Mouse (Mus musculus) E14TG2a.4 (cell line): ENCODE results near the gene Bend3.
A peak's percentile ranks its signal among the peaks of the same experiment; 100 is the strongest.

ENCODE experiments used
- H3K27me3 ChIP-seq: 2 replicates; pipeline ENCODE4 v1.6.1; 2014; ENCODE audit warnings: low read length, control low read depth; ENCODE audit not compliant: insufficient read depth
- H3K36me3 ChIP-seq: 2 replicates; pipeline ENCODE4 v1.6.1; 2014; ENCODE audit warnings: low read length, control low read depth; ENCODE audit not compliant: insufficient read depth
- H3K4me1 ChIP-seq: replicated peaks from 2 replicates; pipeline ENCODE4 v1.6.1; 2014; ENCODE audit warnings: low read depth, low read length, control low read depth
- H3K4me3 ChIP-seq: replicated peaks from 2 replicates; pipeline ENCODE4 v1.5.1; 2014; ENCODE audit warnings: mild to moderate bottlenecking, low read length
- H3K9me3 ChIP-seq: 2 replicates; pipeline ENCODE4 v1.6.1; 2014; ENCODE audit warnings: low read length, control low read depth
- CTCF ChIP-seq: conservative IDR thresholded peaks from 2 replicates; pipeline ENCODE4 v1.5.1; 2014; ENCODE audit warnings: low read length
- NANOG ChIP-seq: IDR thresholded peaks from 2 replicates; pipeline ENCODE4 v1.6.1; 2014; ENCODE audit warnings: borderline replicate concordance, low read length, mixed read lengths
- POU5F1 ChIP-seq: IDR thresholded peaks from 2 replicates; pipeline ENCODE4 v1.6.1; 2014; ENCODE audit warnings: low read length, borderline replicate concordance

The Bend3 gene

DNA sequence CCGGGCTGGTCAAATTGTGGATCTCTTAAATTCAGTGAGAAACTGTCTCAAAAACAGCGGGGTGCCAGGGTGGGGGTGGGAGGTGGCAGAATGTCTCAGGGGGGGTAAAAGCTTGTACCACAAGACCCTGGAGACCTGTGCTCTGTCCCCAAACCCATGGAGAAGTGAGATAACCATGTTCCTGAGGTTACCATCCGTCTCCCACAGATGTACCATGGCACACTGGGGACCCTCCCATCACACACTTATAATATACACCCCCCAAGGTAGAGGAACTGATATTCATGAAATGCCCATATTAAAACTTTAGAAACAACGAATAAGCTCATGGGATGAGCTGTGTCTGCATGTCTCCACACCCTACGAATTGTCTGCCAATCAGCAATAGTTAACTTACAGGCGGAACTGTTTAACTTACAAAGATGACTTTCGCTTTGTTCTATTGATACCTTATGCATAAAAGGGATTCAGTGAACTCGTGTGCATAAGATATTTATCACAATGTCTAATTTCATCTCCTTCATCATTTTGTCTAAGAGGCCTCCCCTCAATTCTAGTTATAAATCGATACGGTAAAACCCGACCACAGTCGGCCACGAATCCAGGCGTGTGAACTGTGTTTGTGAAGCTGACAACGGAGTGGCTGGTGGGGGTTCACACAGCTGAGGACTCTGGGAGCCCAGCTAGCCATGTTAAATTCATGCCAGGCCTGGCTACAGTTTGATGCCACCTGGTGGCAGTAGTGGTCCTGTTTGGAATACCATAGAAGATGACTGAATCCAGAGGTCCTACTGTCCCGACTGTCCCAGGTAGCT lies 26.6 kb upstream of the Bend3 start:
- peaks cover 3% of the 10 kb centered on the region; the same call in 1 of the 2 replicates for H3K9me3 ChIP-seq
- no peaks in the 10 kb centered on the region for H3K36me3 ChIP-seq

DNA sequence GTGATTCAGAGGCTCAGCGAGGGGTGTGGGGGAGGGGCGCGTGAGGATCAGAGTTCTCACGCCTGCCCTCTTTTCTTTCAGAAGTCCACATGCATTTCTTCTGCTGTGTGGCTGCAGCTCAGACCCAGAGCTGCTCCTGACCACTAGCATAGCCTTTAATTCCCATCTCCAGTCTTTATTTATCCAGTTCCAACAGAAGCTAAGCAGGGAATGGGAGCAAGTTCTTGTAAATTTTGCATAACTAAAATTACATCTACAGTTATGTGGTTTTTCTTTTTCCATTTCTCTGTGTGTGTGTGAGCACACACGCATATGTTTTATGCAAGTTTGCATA lies 26.0 kb upstream of the Bend3 start:
- Histone ChIP-seq H3K36me3 (no peaks in the 10 kb centered on the region), H3K4me1 (peaks cover 16% of the 10 kb centered on the region)
- no peak for TF ChIP-seq POU5F1
- no peak for TF ChIP-seq NANOG

More for the DNA sequence above, 26.6 kb upstream of the Bend3 start:
- H3K4me3 ChIP-seq = no peak overlapping the region
- H3K27me3 ChIP-seq = peaks cover 9% of the 10 kb centered on the region; the same call in 1 of the 2 replicates
- H3K4me1 ChIP-seq = peaks cover 16% of the 10 kb centered on the region
- TF ChIP-seq NANOG (no peak), CTCF (peak; percentile 33)

DNA sequence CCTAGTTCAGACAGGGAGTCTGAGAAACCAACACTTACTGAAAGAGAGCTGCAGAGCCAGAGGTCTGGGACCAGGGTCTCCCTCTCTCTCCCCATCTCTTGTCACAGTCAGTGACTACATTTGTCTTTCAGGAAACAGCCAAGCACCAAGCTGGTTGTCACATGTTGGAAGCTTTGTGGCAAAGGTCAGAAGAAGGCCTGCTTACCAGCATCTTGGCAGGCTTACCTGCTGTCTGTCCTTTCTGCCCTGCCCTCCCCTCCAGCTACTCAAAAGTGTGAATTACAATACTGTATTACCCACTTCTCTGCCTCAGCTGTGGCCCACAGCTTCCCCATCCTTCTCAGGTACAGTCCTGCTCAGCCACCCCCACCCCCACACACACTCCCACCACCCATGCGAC lies 24.4 kb upstream of the Bend3 start:
- Histone ChIP-seq H3K27me3 (peaks cover 9% of the 10 kb centered on the region; the same call in 1 of the 2 replicates), H3K4me1 (peaks cover 16% of the 10 kb centered on the region), H3K9me3 (peaks cover 13% of the 10 kb centered on the region), H3K36me3 (no peaks in the 10 kb centered on the region), H3K4me3 (no peak overlapping the region)
- TF ChIP-seq CTCF (no peak), POU5F1 (no peak), NANOG (no peak)

More for the DNA sequence above, 26.0 kb upstream of the Bend3 start:
- Histone ChIP-seq H3K4me3 (no peak overlapping the region), H3K9me3 (peaks cover 9% of the 10 kb centered on the region), H3K27me3 (peaks cover 9% of the 10 kb centered on the region; the same call in 1 of the 2 replicates)

DNA sequence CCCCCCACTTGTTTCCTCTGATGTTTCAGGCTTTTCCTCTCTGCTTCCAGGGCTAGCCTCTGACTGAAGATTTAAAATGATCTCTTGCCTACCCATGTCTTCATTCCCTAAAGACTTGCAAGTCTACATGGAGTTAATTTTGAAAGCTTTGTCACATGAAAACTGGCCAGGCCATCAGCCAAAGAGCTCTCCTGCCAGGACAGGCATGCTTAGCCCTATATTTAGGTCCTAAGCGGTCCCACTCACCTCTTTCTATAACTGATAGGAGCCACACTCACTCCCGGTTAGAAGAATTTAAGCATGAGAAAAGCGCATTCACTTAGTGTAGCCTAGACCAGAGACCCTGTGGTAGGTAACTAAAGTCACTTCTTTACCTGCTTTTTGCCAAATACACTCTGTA lies 24.0 kb upstream of the Bend3 start:
- TF ChIP-seq POU5F1 (no peak), CTCF (no peak), NANOG (no peak)
- Histone ChIP-seq H3K27me3 (peaks cover 8% of the 10 kb centered on the region; the same call in 1 of the 2 replicates), H3K9me3 (peaks cover 13% of the 10 kb centered on the region), H3K36me3 (no peaks in the 10 kb centered on the region), H3K4me1 (peaks cover 16% of the 10 kb centered on the region), H3K4me3 (no peak overlapping the region)

DNA sequence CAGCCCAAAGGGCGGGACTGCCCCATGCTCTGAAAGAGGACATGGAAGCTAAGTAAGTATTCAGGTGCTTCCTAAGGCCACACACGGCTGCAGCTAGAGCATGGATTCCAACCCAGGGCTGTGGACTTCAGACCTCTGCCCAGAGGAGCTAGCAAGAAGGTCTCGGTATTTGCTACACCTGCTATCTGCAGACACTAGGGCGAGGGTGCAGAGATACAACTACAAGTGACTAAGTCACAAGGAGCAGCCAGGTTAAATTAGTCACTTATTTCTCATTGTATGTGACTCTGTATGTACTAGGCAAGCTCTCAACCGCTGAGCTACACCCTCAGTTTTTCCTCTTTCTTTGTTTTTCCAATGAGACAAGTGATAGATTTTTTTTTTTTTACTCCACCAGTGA lies 15.8 kb upstream of the Bend3 start:
- Histone ChIP-seq H3K4me3 (0 out of 2 replicates have a peak overlapping the region, but pooled peaks have one; percentile 10), H3K4me1 (peaks cover 50% of the 10 kb centered on the region), H3K36me3 (no peaks in the 10 kb centered on the region), H3K9me3 (peaks cover 2% of the 10 kb centered on the region), H3K27me3 (no peaks in the 10 kb centered on the region)
- TF ChIP-seq CTCF (no peak), NANOG (no peak), POU5F1 (no peak)

DNA sequence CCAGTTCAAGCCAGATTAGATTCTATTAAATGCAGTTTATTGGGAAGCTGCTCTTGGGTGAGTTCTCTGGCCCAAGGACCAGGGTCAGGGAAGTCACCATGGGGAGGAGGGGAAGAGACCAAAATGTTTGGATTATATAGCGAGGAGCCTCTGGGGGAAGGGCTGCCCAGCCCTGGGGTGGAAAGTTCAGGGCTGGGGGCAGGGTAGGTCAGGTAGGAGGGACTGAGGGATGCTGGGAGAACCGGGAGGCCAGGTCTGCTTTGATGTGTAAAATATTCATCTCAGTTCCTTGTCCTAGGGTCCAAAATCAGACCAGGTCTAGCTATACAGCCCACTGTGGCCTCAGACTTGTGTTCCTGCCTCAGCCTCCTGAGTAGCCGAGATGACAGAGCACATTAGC lies 15.4 kb upstream of the Bend3 start:
- TF ChIP-seq CTCF = no peak
- TF ChIP-seq POU5F1 = no peak
- no peak for TF ChIP-seq NANOG
- Histone ChIP-seq H3K36me3 (no peaks in the 10 kb centered on the region), H3K4me3 (0 out of 2 replicates have a peak overlapping the region, but pooled peaks have one; percentile 10), H3K9me3 (no peaks in the 10 kb centered on the region), H3K27me3 (no peaks in the 10 kb centered on the region), H3K4me1 (peaks cover 54% of the 10 kb centered on the region)

DNA sequence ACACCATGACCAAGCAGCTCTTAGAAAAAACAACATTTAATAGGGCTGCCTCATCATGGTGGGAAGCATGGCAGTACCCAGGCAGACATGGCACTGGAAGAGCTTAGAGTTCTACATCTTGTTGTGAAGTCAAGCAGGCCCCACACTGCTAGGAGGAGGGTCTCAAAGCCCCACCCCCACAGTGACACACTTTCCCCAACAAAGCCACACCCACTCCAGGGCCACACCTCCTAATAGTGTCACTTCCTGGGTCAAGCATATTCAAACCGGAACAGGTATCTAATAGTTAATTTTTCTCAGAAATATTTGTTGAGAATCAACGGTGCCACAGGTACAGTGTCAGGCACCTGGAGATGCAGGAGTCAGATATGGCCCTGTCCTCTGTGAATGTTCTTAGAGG lies 12.4 kb upstream of the Bend3 start:
- no peak overlapping the region; the same call in 1 of the 2 replicates for H3K4me3 ChIP-seq
- peaks cover 61% of the 10 kb centered on the region for H3K4me1 ChIP-seq
- no peak for TF ChIP-seq CTCF
- no peak for TF ChIP-seq POU5F1
- no peaks in the 10 kb centered on the region for H3K36me3 ChIP-seq
- H3K9me3 ChIP-seq = no peaks in the 10 kb centered on the region
- no peaks in the 10 kb centered on the region for H3K27me3 ChIP-seq

DNA sequence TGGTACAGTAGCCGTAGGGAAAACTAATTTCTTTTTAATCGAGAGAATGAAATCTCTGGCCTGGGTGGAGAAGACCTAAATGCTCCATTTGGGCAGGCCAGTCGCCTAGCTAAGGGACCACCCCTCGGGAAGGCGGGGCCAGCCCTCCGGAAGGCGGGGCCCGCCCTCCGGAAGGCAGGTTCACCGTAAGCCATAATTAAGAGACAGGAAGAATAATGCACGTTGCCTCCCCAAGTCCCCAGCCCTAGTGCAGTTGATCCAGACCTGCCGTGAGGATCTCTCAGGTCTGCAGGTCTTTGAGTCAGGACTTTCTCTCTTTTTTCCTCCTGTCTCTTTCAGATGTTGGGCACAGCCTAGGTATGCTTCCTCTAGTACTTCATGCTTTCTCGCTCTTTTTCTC lies 11.0 kb upstream of the Bend3 start:
- Histone ChIP-seq H3K36me3 (no peaks in the 10 kb centered on the region), H3K9me3 (no peaks in the 10 kb centered on the region), H3K27me3 (no peaks in the 10 kb centered on the region), H3K4me3 (peak overlapping the region; percentile 66), H3K4me1 (peaks cover 56% of the 10 kb centered on the region)
- TF ChIP-seq CTCF = no peak
- no peak for TF ChIP-seq NANOG
- no peak for TF ChIP-seq POU5F1

DNA sequence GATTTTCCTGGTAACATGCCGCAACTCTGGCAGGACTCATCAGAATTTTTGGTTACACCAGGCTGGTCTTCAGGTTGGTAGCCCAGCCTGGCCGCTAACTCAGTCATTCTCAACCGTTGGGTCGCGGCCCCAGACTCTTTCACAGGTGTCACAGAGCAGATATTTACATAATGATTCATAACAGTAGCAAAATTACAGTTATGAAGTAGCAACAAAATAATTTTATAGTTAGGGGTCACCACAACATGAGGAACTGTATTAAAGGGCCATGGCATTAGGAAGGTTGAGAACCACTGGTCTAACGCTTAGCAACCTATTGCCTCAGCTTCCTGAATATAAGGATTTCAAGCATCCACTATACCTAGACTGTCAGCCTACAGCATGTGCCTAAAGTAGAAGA lies 10.3 kb upstream of the Bend3 start:
- peaks cover 53% of the 10 kb centered on the region for H3K4me1 ChIP-seq
- H3K36me3 ChIP-seq = no peaks in the 10 kb centered on the region
- H3K9me3 ChIP-seq = no peaks in the 10 kb centered on the region
- H3K4me3 ChIP-seq = peak overlapping the region; percentile 66
- TF ChIP-seq CTCF = no peak
- TF ChIP-seq POU5F1 = no peak
- H3K27me3 ChIP-seq = no peaks in the 10 kb centered on the region
